Mouse (Mus musculus) liver, adult 2 months (tissue): ENCODE results near the gene Sp7.

Experiments used
- CTCF ChIP-seq: fragments of 200-500 bp; IDR thresholded peaks from 2 replicates; pipeline ENCODE4 v1.5.1; 2011; ENCODE audit warnings: low read depth, low read length, control low read depth
- POLR2A ChIP-seq: fragments of 200-500 bp; IDR thresholded peaks from 2 replicates; pipeline ENCODE4 v1.6.1; 2011; ENCODE audit warnings: low read length, control low read depth; ENCODE audit not compliant: insufficient read depth; ENCODE audit errors: extremely low read depth

DNA sequence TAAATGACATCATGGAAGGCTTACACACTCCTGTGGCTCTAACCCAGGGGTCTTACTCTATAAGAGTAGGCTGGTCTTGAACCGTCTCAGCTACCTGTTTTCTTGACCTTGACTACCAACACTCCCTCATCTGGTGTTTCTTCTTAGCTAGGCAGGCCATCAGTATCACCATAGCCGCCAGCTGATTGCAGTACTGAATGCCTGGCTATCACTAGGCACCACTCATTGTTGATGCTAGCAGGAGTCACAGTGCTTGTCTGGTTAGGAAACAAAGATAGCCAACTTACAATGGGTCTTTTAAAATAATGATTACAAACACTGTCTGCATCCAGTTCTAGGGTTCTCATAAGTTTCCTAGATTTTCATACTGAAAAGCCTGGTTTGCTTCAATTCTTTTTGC is 34.3 kb upstream of the Sp7 start:
- no peak for TF ChIP-seq POLR2A
- TF ChIP-seq CTCF = no peak
